Mouse (Mus musculus) adipose tissue, adult 10 weeks (tissue): Measurements from ENCODE around the gene Mocs2. TPM values are rescaled to one million over a fixed set of nuclear protein-coding genes. Genes with fewer than 3 reads are reported as not detected.

Source experiments
- polyA plus RNA-seq: library from polyadenylated mRNA; stranded (reverse); fragments of 350-450 nt; fragmentation: Illumina TruSeq; extraction: RNeasy Lipid Tissue Mini Kit (QIAGEN cat#74804); gene quantifications from one replicate; pipeline ENCODE4 v1.2.3, GENCODE M21; 2014; ENCODE audit warnings: low read depth, low replicate concordance

Gene Mocs2
- 82.0 TPM for polyA plus RNA-seq

GRCm38 (mm10) chr13:114817751-114818360 is at the start of gene Mocs2:
TSS of gene Mocs2 (plus strand) at chr13:114818236.

Other genes with a start within 250 kb of the Mocs2 start
- gene Itga2, start 113.9 kb downstream of the Mocs2 start, polyA plus RNA-seq = 1.1 TPM